Mouse (Mus musculus) kidney, adult 8-10 months (tissue): ENCODE data around the gene Zg16.

ENCODE experiments used
- DNase-seq, 2 experiments: peaks; one replicate each; pipeline ENCODE4 v3.0.0; 2022

Gene Zg16

GRCm38 (mm10) chr7:127019306-127019960 lies 67.7 kb downstream of the Zg16 start:
- no peak for DNase-seq

- no peak for DNase-seq
Measured at GRCm38 (mm10) chr7:127018416-127019305, 68.5 kb downstream of the Zg16 start.

GRCm38 (mm10) chr7:127017950-127018345 lies 69.2 kb downstream of the Zg16 start:
- no peak for DNase-seq

- DNase-seq, result peak; percentile 98
Measured at GRCm38 (mm10) chr7:127016971-127017949, 69.9 kb downstream of the Zg16 start, which contains the start of gene Pagr1a. Gene Pagr1a (minus strand): TSS chr7:127017352.

GRCm38 (mm10) chr7:127016486-127016938 lies 70.6 kb downstream of the Zg16 start:
- DNase-seq, result no peak

- DNase-seq, result no peak
Measured at GRCm38 (mm10) chr7:127016481-127016485, 70.8 kb downstream of the Zg16 start, which contains the start of gene Pagr1b. Gene Pagr1b (minus strand): TSS chr7:127016484.

- DNase-seq, result peak; percentile 75 to 80
Measured at GRCm38 (mm10) chr7:127016081-127016480, 71.0 kb downstream of the Zg16 start.

- DNase-seq, result no peak
Measured at GRCm38 (mm10) chr7:127014993-127015392, 72.1 kb downstream of the Zg16 start.

- DNase-seq, result peak; percentile 81 to 86
Measured at GRCm38 (mm10) chr7:127014320-127014719, 72.8 kb downstream of the Zg16 start, which contains the start of gene Mvp. Gene Mvp (minus strand): TSS chr7:127014621.

- no peak for DNase-seq
Measured at GRCm38 (mm10) chr7:127013385-127013784, 73.7 kb downstream of the Zg16 start.

GRCm38 (mm10) chr7:127012845-127013244 lies 74.3 kb downstream of the Zg16 start:
- no peak for DNase-seq

- DNase-seq, result no peak
Measured at GRCm38 (mm10) chr7:127012374-127012773, 74.8 kb downstream of the Zg16 start.

GRCm38 (mm10) chr7:127011717-127012116 lies 75.4 kb downstream of the Zg16 start:
- no peak for DNase-seq

- DNase-seq, result no peak
Measured at GRCm38 (mm10) chr7:127011051-127011450, 76.1 kb downstream of the Zg16 start.

GRCm38 (mm10) chr7:127009307-127010085 lies 77.6 kb downstream of the Zg16 start:
- DNase-seq, result no peak

GRCm38 (mm10) chr7:127008239-127009019 lies 78.7 kb downstream of the Zg16 start:
- peak in 1 of 2 experiments; percentile 44 for DNase-seq

- DNase-seq, result no peak
Measured at GRCm38 (mm10) chr7:127007313-127008024, 79.7 kb downstream of the Zg16 start.

GRCm38 (mm10) chr7:127004122-127004875 lies 82.8 kb downstream of the Zg16 start:
- DNase-seq, result no peak

GRCm38 (mm10) chr7:127003620-127004019 lies 83.5 kb downstream of the Zg16 start:
- DNase-seq, result no peak
